Mouse (Mus musculus) CH12.LX (cell line): Measurements from ENCODE around the gene Ep400.

ENCODE experiments used
- CTCF ChIP-seq, 2 experiments: IDR thresholded peaks in 1 of 2; conservative IDR thresholded peaks in 1 of 2; 2 replicates each; pipeline ENCODE4 v1.5.1; 2011 to 2012; ENCODE audit warnings: low read depth in 2 of 2, low read length in 2 of 2, improper control_type of control experiment in 1 of 2, inconsistent platforms in 1 of 2, mild to moderate bottlenecking in 1 of 2, moderate library complexity in 1 of 2
- TCF12 ChIP-seq: IDR thresholded peaks from 2 replicates; pipeline ENCODE4 v1.6.1; 2014; ENCODE audit warnings: low read depth, mild to moderate bottlenecking, inconsistent platforms, low read length, improper control_type of control experiment

GRCm38 (mm10) chr5:110807453-110807852 lies 36.9 kb upstream of the Ep400 start:
- TF ChIP-seq TCF12: 0 out of 2 replicates have a peak, but pooled peaks have one; percentile 15
- TF ChIP-seq CTCF (conservative IDR thresholded peaks at IDR 0.05 in 1 of 2, IDR thresholded peaks at IDR 0.05 in 1 of 2; ENCODE audit: low read depth in 2 of 2, low read length in 2 of 2): no peak
